Mouse (Mus musculus) kidney, adult 2 months (tissue): ENCODE measurements at regions not wholly inside any gene's neighbourhood (a gene's known extent, or its start where the extent isn't known, plus 50 kb on each side); places are given as distances from the start of the nearest gene placed in this dataset.

Experiments used
- DNase-seq: peaks from one replicate; pipeline ENCODE4 v3.0.0; 2021
- H3K27ac ChIP-seq: fragments of 200-500 bp; 2 replicates; pipeline ENCODE4 v1.5.1; 2012; ENCODE audit warnings: low read depth, low read length, control low read depth, inconsistent platforms; ENCODE audit not compliant: insufficient read depth
- H3K27me3 ChIP-seq: fragments of 200-500 bp; replicated peaks from 2 replicates; pipeline ENCODE4 v1.6.1; 2012; ENCODE audit warnings: mild to moderate bottlenecking, moderate library complexity, low read length, inconsistent platforms; ENCODE audit not compliant: control insufficient read depth, insufficient read depth
- H3K36me3 ChIP-seq: fragments of 200-500 bp; 2 replicates; pipeline ENCODE4 v1.6.1; 2012; ENCODE audit warnings: mild to moderate bottlenecking, moderate library complexity, low read length, inconsistent platforms; ENCODE audit not compliant: control insufficient read depth, insufficient read depth
- H3K4me1 ChIP-seq: fragments of 200-500 bp; 2 replicates; pipeline ENCODE4 v1.6.1; 2011; ENCODE audit warnings: low read length; ENCODE audit not compliant: control insufficient read depth, insufficient read depth
- H3K4me3 ChIP-seq: fragments of 200-500 bp; 2 replicates; pipeline ENCODE4 v1.5.1; 2011; ENCODE audit warnings: mild to moderate bottlenecking, low read depth, low read length, control low read depth; ENCODE audit not compliant: insufficient read depth
- CTCF ChIP-seq: fragments of 200-500 bp; conservative IDR thresholded peaks from 2 replicates; pipeline ENCODE4 v1.5.1; 2011; ENCODE audit warnings: low read depth, mild to moderate bottlenecking, control low read depth, low read length, moderate library complexity, mixed read lengths; ENCODE audit not compliant: insufficient read depth, insufficient read length
- POLR2A ChIP-seq: fragments of 200-500 bp; IDR thresholded peaks from one replicate; pipeline ENCODE4 v1.6.1; 2011; ENCODE audit warnings: low read depth, low read length, control low read depth
- WGBS: fragments of 180-500 bp; shearing (Covaris S2); methylation state at CpG from one replicate; pipeline ENCODE4 v1.1.7; 2018; 5-methylcytosine and 5-hydroxymethylcytosine counted together

DNA sequence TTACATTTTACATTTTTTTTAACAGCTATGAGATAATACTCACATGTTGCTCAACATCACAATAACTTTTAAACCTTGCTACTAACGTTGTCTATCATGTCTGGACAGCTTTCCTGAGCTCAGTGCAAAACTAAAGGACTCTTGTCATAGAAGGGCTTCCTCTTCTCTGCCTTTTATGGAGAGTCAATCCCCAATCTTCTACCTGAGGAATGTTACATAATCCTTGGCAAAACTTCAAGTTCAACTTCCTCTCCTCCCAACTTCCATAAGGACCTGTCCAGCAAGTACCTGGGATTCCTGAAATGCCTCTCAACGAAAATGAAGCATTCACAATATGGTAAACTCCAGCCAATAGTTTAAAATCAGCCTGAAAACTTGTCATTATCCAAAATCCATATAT is 96.2 kb upstream of the Spopl start:
- no peak for TF ChIP-seq CTCF
- H3K36me3 ChIP-seq: no peaks in the 10 kb centered on the region
- H3K27ac ChIP-seq: no peak overlapping the region
- H3K4me1 ChIP-seq: no peaks in the 10 kb centered on the region
- H3K27me3 ChIP-seq: no peaks in the 10 kb centered on the region
- no peak overlapping the region for H3K4me3 ChIP-seq
- 45% methylated on average over 2 of the region's 2 CpGs for WGBS
- DNase-seq: peak; percentile 10

- Histone ChIP-seq H3K36me3 (no peaks in the 10 kb centered on the region), H3K4me3 (no peak overlapping the region), H3K4me1 (no peaks in the 10 kb centered on the region), H3K27ac (peak overlapping the region; percentile 82), H3K27me3 (no peaks in the 10 kb centered on the region)
- DNase-seq: peak; percentile 77
- TF ChIP-seq POLR2A (no peak), CTCF (no peak)
These were observed 94.2 kb upstream of the Spopl start for GRCm38 (mm10) chr2:23666081-23666480.
